Mouse (Mus musculus) intestine, embryonic 16.5 days (tissue): ENCODE measurements at regions not wholly inside any gene's neighbourhood (a gene's known extent, or its start where the extent isn't known, plus 50 kb on each side); places are given as distances from the start of the nearest gene placed in this dataset.
A peak's percentile ranks its signal among the peaks of the same experiment; 100 is the strongest.

ENCODE experiments used
- ATAC-seq: fragments of 200-750 bp; cut with Nextera tagmentation; 2 replicates; pipeline ENCODE4 v1.8.0; 2017; ENCODE audit warnings: moderate TSS enrichment, moderate library complexity
- H3K27ac ChIP-seq: fragments of 300-500 bp; sonication (generic); 2 replicates; pipeline ENCODE4 v1.5.1; 2014; ENCODE audit warnings: mild to moderate bottlenecking, low read length
- H3K27me3 ChIP-seq: fragments of 300-500 bp; sonication (generic); replicated peaks from 2 replicates; pipeline ENCODE4 v1.6.1; 2014; ENCODE audit warnings: low read length, control low read depth, mixed read lengths; ENCODE audit not compliant: control insufficient read depth, insufficient read depth
- H3K36me3 ChIP-seq: fragments of 300-500 bp; sonication (generic); 2 replicates; pipeline ENCODE4 v1.6.1; 2014; ENCODE audit warnings: low read length, control low read depth; ENCODE audit not compliant: control insufficient read depth, insufficient read depth
- H3K4me1 ChIP-seq: fragments of 300-500 bp; sonication (generic); 2 replicates; pipeline ENCODE4 v1.6.1; 2014; ENCODE audit warnings: low read length, control low read depth, mixed read lengths; ENCODE audit not compliant: control insufficient read depth, insufficient read depth
- H3K4me2 ChIP-seq: fragments of 300-500 bp; sonication (generic); 2 replicates; pipeline ENCODE4 v1.6.1; 2014; ENCODE audit warnings: low read depth, low read length, control low read depth
- H3K4me3 ChIP-seq: fragments of 300-500 bp; sonication (generic); 2 replicates; pipeline ENCODE4 v1.5.1; 2014; ENCODE audit warnings: mild to moderate bottlenecking, low read length
- H3K9ac ChIP-seq: fragments of 300-500 bp; sonication (generic); 2 replicates; pipeline ENCODE4 v1.6.1; 2014; ENCODE audit warnings: low read depth, low read length
- H3K9me3 ChIP-seq: fragments of 300-500 bp; sonication (generic); 2 replicates; pipeline ENCODE4 v1.6.1; 2016; ENCODE audit warnings: low read length, control low read depth; ENCODE audit not compliant: control insufficient read depth
- WGBS: fragments of 180-500 bp; shearing (Covaris S2); extraction: QIAGEN DNeasy Blood & Tissue Kit; methylation state at CpG from one replicate; pipeline ENCODE4 v1.1.7; 2014; 5-methylcytosine and 5-hydroxymethylcytosine counted together

DNA sequence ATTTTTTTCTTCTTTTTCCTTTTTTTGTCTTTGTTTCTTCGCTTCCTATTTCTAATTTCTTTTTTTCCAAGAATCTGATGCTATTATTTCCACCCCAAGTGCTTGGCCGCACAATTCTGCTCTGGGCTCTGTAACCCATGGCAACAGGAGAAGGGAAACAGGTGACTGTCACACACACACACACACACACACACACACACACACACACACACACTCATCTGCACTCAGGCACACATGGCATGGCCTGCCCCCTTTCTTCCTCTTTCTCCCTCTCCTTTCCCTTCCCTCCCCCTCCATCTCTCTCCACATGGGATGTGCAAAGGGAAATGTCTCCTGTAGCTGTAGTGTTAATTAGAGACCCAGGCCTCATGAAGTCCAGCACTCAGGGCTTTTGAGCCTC, 239.7 kb downstream of the Mtx2 start:
- no peaks in the 10 kb centered on the region for H3K36me3 ChIP-seq
- no peak for ATAC-seq
- H3K4me3 ChIP-seq = no peak overlapping the region
- no peak overlapping the region for H3K9ac ChIP-seq
- H3K4me1 ChIP-seq = no peaks in the 10 kb centered on the region
- H3K27me3 ChIP-seq = no peaks in the 10 kb centered on the region
- no peak overlapping the region for H3K4me2 ChIP-seq
- no peak overlapping the region for H3K27ac ChIP-seq
- WGBS = 66% methylated on average over 2 of the region's 2 CpGs
- H3K9me3 ChIP-seq = no peaks in the 10 kb centered on the region

DNA sequence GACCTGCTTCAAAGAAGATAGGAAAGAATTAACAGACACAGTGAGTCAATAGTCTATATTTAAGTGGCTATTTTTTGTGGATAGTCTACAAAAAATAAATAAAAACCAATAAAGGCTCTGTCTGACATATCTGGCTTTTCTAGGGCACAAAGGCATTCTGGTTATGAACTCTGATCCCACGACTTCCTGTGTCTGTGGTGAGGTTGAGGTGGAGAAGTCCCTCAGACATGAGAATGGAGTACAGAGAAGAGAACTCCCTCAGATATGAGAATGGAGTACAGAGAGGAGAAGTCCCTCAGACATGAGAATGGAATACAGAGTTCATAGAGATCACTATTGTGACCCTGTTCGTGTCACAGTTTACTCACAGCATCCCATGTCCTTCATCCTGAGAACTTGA, 243.7 kb downstream of the Mtx2 start:
- no peaks in the 10 kb centered on the region for H3K9me3 ChIP-seq
- H3K4me1 ChIP-seq = no peaks in the 10 kb centered on the region
- H3K9ac ChIP-seq = no peak overlapping the region
- no peak overlapping the region for H3K4me3 ChIP-seq
- ATAC-seq = no peak
- H3K4me2 ChIP-seq = no peak overlapping the region
- no peak overlapping the region for H3K27ac ChIP-seq
- H3K36me3 ChIP-seq = no peaks in the 10 kb centered on the region
- 63% methylated on average over 2 of the region's 2 CpGs for WGBS
- no peaks in the 10 kb centered on the region for H3K27me3 ChIP-seq

DNA sequence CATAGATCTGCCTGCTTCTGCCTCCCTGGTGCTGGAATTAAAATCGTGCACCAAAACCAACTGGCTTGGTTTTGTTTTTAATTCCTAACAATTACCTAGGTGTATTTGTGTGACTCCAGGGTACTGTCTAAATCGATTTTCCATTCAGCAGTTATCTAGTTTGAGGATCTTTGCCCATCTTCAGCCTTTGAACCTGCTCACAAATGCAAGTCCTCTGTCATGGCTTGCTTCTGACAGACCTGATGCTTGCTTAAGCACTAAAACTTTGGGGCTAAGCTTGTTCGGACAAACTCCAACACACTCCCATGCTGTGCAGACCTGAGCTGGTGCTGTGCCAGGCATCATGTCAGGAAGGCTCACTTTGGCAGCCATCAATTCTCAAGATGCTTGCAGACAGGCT, 246.4 kb downstream of the Mtx2 start:
- Histone ChIP-seq H3K4me3 (no peak overlapping the region), H3K9ac (no peak overlapping the region), H3K9me3 (no peaks in the 10 kb centered on the region), H3K4me1 (no peaks in the 10 kb centered on the region), H3K4me2 (no peak overlapping the region), H3K36me3 (no peaks in the 10 kb centered on the region), H3K27me3 (no peaks in the 10 kb centered on the region), H3K27ac (no peak overlapping the region)
- 73% methylated on average over 3 of the region's 3 CpGs for WGBS
- no peak for ATAC-seq

DNA sequence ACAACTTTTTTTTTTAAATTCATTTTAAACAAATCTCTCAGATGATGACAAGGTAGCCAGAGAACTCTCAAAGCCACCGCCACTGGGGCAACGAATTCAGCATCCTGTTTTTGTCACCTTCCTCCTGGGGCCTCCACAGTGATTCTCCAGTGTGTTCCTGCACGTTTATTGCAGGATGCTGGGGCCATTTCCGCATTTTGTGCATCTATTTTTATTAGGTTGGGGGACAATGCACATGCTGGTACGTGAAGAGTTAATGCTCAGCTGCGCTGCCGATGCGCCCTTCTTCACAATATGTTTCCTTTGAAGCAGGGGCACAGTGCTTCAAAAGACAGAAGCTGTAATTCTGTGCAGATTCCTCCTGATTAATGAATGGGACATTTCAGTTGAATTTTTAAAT, 246.9 kb downstream of the Mtx2 start:
- Histone ChIP-seq H3K4me2 (no peak overlapping the region), H3K27me3 (no peaks in the 10 kb centered on the region), H3K4me3 (no peak overlapping the region), H3K36me3 (no peaks in the 10 kb centered on the region), H3K9ac (no peak overlapping the region), H3K27ac (no peak overlapping the region), H3K9me3 (no peaks in the 10 kb centered on the region), H3K4me1 (no peaks in the 10 kb centered on the region)
- 47% methylated on average over 8 of the region's 8 CpGs for WGBS
- no peak for ATAC-seq

DNA sequence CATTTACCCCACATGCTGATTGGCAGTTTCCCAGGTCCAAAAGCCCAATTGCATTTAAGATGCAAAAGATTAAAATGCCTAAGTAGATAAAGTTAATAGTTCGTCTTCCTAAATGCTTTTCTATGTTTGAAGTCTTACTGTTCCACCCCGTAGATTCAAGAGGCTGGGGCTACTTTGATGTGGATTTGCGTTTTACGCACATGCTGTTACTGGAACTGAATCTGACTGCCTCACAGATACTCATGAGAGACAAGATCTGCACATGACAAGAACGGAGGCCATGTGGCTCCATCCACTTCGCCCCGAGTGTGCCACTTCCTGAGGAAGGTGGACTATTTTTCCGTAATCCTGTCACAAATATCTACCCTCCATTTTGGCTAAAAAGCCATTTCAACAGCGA, 247.6 kb downstream of the Mtx2 start:
- H3K9me3 ChIP-seq = no peaks in the 10 kb centered on the region
- 62% methylated on average over 9 of the region's 9 CpGs for WGBS
- no peak overlapping the region for H3K9ac ChIP-seq
- H3K27me3 ChIP-seq = no peaks in the 10 kb centered on the region
- H3K4me2 ChIP-seq = no peak overlapping the region
- no peaks in the 10 kb centered on the region for H3K4me1 ChIP-seq
- H3K27ac ChIP-seq = no peak overlapping the region
- no peaks in the 10 kb centered on the region for H3K36me3 ChIP-seq
- H3K4me3 ChIP-seq = no peak overlapping the region
- ATAC-seq = no peak

DNA sequence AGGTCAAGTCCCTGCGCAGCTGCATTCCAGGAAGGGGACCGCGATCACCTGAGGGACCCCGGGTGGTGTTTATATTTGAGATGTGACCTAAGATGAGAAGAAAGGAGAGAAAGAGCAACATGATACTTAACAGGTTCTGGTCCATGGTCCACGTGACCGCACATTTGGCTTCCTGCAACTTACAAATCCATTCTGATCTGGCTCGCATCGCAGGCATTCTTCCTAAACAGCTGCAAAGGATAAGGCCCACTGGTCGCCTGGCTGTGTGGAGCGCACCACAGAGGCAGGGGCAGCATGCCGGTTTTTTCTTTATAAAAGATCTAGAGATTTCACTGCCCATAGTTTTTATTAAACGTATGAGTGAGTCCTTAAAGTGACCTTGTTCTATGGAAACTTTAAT, 261.6 kb downstream of the Mtx2 start:
- no peak overlapping the region for H3K27ac ChIP-seq
- H3K27me3 ChIP-seq = no peaks in the 10 kb centered on the region
- WGBS = 48% methylated on average over 12 of the region's 12 CpGs
- ATAC-seq = no peak
- no peaks in the 10 kb centered on the region for H3K36me3 ChIP-seq
- H3K9me3 ChIP-seq = no peaks in the 10 kb centered on the region
- no peak overlapping the region for H3K4me3 ChIP-seq
- H3K4me2 ChIP-seq = no peak overlapping the region
- H3K4me1 ChIP-seq = peaks cover 3% of the 10 kb centered on the region; the same call in 1 of the 2 replicates
- no peak overlapping the region for H3K9ac ChIP-seq

DNA sequence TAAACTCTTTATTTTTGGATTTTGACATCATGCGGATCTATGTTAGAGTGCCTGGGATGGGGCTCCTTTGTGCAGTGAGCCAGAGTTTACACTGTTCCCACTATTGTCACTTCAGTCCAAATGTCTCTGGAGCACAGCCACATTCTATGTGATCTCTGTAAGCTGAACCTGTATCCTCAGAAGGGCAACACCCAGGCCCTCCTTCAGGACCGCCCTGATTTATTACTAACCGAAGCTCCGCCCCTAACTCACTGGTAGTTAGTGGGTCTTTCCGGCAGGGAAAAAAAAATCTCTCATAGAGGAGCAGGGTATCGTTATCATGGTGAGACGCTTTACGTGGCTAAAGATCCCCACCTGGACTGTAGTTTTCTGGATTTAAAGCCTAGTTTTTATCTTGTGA, 263.6 kb downstream of the Mtx2 start:
- H3K4me3 ChIP-seq = no peak overlapping the region
- H3K4me1 ChIP-seq = peaks cover 3% of the 10 kb centered on the region; the same call in 1 of the 2 replicates
- no peaks in the 10 kb centered on the region for H3K36me3 ChIP-seq
- no peaks in the 10 kb centered on the region for H3K9me3 ChIP-seq
- no peak overlapping the region for H3K4me2 ChIP-seq
- ATAC-seq = peak; percentile 40; the same call in 1 of the 2 replicates
- no peaks in the 10 kb centered on the region for H3K27me3 ChIP-seq
- H3K9ac ChIP-seq = no peak overlapping the region
- H3K27ac ChIP-seq = no peak overlapping the region
- WGBS = 35% methylated on average over 8 of the region's 8 CpGs

DNA sequence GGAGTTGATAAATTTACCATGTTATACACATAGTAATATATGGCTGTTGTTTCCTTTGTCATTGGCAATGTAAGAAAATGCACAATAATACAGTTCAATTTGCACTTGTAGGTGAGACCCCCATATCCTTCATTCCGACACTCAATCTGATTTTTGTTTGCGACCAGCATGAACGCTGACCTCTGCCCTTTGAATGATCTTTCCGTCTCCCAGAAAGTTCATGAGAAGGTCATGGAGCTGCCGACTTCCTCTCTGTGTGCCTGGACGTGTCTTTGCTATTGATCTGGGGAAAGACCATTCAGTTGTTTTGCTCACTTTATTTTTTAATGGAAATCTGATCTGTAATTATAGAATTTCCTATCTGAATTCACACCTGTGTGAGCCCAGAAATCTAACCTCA, 264.0 kb downstream of the Mtx2 start:
- Histone ChIP-seq H3K4me2 (no peak overlapping the region), H3K27ac (no peak overlapping the region), H3K36me3 (no peaks in the 10 kb centered on the region), H3K27me3 (no peaks in the 10 kb centered on the region), H3K9me3 (no peaks in the 10 kb centered on the region), H3K9ac (no peak overlapping the region), H3K4me3 (no peak overlapping the region), H3K4me1 (peaks cover 3% of the 10 kb centered on the region; the same call in 1 of the 2 replicates)
- no peak for ATAC-seq
- WGBS = 20% methylated on average over 6 of the region's 6 CpGs

DNA sequence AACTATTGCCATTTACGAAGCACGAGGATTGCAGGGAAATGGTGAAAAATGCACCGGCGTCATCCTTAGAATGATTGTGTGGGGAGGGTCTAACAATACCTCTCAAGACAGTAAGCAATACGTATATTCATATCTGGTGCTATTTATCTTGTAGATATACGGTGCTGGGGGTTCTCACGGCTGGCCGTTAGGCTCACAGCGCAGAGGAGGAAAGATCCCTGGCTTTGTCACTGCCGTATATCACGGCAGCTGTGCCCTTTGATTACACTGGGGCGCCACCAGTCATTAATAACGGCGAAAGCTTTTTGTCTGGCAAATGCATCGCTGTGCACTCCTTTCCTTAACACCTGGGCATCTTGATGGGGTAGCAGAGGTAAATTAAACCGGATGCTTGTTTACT, 264.8 kb downstream of the Mtx2 start:
- no peak overlapping the region for H3K4me3 ChIP-seq
- H3K9ac ChIP-seq = no peak overlapping the region
- H3K4me2 ChIP-seq = no peak overlapping the region
- H3K27me3 ChIP-seq = no peaks in the 10 kb centered on the region
- H3K9me3 ChIP-seq = no peaks in the 10 kb centered on the region
- ATAC-seq = no peak
- H3K4me1 ChIP-seq = peaks cover 3% of the 10 kb centered on the region; the same call in 1 of the 2 replicates
- no peak overlapping the region for H3K27ac ChIP-seq
- H3K36me3 ChIP-seq = no peaks in the 10 kb centered on the region
- 25% methylated on average over 16 of the region's 16 CpGs for WGBS

DNA sequence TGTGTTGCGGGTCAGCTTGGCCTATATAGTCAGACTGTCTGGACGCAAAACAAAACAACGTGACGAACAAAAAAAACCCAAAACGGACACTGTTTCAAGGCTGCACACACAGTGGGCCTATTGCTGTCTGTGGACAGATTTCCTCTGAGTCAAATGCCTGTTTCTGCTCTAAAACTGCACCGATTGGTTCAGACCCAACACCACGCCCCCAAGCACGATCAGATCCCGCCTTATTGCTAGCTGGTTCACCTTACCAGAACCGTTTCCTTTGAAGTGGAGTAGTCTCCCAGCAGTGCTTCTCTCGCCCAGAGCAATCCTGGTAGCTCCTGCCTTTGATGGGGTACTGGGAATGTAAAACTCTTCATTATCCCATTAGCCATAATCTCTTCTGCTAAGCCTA, 275.9 kb downstream of the Mtx2 start:
- Histone ChIP-seq H3K36me3 (no peaks in the 10 kb centered on the region), H3K27me3 (no peaks in the 10 kb centered on the region), H3K4me3 (no peak overlapping the region), H3K9ac (no peak overlapping the region), H3K4me1 (no peaks in the 10 kb centered on the region), H3K4me2 (no peak overlapping the region), H3K9me3 (no peaks in the 10 kb centered on the region), H3K27ac (no peak overlapping the region)
- ATAC-seq = no peak
- 45% methylated on average over 11 of the region's 11 CpGs for WGBS
